Mouse (Mus musculus): ENCODE results near the gene Msantd2. TPM values are rescaled to one million over a fixed set of nuclear protein-coding genes. Genes with fewer than 3 reads are reported as not detected.
A peak's percentile ranks its signal among the peaks of the same experiment; 100 is the strongest.

Msantd2 gene
- polyA plus RNA-seq, 1 experiment from 2014 or later, result 47.3 TPM

DNA sequence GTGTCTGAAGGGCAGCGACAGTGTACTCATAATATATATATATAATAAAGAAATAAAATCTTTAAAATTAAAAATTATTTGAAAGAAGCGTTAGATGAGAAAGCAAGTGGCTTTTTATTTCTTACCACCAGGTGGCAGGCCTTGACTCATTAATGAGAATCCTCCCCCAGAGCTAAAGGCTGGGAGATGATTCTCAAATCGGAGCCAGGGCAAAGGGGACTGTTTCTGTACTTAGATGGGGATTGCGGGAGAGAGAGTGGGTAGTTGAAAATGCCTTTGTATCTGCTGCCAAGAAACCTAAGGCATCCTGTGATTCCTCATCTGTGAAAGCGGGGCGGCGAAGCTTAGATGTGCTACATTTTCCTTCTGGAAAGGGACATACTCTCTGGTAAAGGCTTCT, 26.4 kb upstream of the Msantd2 start:
- H3K9me3 ChIP-seq, result no peaks in the 10 kb centered on the region
- no peak overlapping the region for H3K4me3 ChIP-seq (replicated peaks)
- H3K36me3 ChIP-seq (replicated peaks), result no peaks in the 10 kb centered on the region
- peaks cover 62% of the 10 kb centered on the region for H3K27me3 ChIP-seq
- peaks cover 37% of the 10 kb centered on the region for H3K4me1 ChIP-seq
- H3K27ac ChIP-seq, result no peak overlapping the region
- no peak overlapping the region for H3K4me2 ChIP-seq
- no peak overlapping the region for H3K9ac ChIP-seq
- ATAC-seq (ENCODE audit: low FRiP score), result no peak
- 10% methylated on average over 7 of the region's 7 CpGs for WGBS

DNA sequence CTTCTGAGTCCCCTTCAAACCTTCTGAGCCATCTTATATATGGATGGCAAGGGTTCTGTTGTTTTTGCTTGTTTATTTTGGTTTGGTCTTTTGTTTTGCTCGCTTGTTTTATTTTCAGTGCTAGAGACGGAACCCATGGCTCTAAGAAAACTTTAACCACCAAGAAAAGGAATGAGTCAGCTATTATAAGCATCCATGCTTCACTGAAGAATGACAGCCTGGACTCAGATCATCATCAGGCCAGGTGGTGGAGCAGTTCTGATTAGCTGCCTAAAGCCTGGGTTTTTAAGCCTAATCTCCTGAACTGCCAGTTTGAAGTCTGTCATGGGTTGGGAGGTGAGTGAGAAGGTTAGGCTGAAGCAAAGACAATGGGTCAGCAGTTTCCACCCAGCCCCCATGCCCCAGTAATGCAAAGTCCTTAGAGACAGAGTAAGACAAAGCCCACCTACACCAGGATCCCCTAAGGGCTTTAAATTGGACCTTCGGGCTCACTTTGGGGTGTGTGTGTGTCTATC, 15.5 kb upstream of the Msantd2 start:
- H3K9me3 ChIP-seq, result no peaks in the 10 kb centered on the region
- ATAC-seq (ENCODE audit: low FRiP score), result no peak
- H3K36me3 ChIP-seq (replicated peaks), result no peaks in the 10 kb centered on the region
- H3K9ac ChIP-seq, result no peak overlapping the region
- H3K4me3 ChIP-seq (replicated peaks), result no peak overlapping the region
- 63% methylated on average over 3 of the region's 3 CpGs for WGBS
- no peaks in the 10 kb centered on the region for H3K4me1 ChIP-seq
- no peak overlapping the region for H3K27ac ChIP-seq
- H3K27me3 ChIP-seq, result no peaks in the 10 kb centered on the region
- H3K4me2 ChIP-seq, result no peak overlapping the region

DNA sequence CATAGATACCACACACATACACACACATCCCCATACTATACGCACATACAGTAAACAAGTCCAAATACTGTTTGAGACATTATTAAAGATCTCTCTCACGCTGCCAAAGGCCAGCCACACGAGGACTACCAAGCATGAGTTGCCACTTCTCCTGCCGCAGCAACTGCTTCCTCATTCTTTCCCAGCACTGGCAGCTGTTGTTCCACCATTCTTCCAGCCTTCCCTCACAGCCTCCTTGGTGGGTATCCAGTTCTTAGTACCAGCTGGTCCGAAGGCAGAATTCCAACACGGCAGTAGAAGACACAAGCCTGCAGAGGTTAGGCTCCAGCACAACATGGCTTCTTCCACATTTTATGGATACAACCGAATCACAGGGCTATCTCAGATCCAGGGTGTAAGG, 14.2 kb upstream of the Msantd2 start:
- no peak overlapping the region for H3K27ac ChIP-seq
- H3K27me3 ChIP-seq, result no peaks in the 10 kb centered on the region
- H3K4me3 ChIP-seq (replicated peaks), result no peak overlapping the region
- H3K9me3 ChIP-seq, result no peaks in the 10 kb centered on the region
- no peaks in the 10 kb centered on the region for H3K36me3 ChIP-seq (replicated peaks)
- no peak for ATAC-seq (ENCODE audit: low FRiP score)
- no peak overlapping the region for H3K9ac ChIP-seq
- H3K4me2 ChIP-seq, result no peak overlapping the region
- no peaks in the 10 kb centered on the region for H3K4me1 ChIP-seq
- WGBS, result 90% methylated on average over 7 of the region's 7 CpGs

DNA sequence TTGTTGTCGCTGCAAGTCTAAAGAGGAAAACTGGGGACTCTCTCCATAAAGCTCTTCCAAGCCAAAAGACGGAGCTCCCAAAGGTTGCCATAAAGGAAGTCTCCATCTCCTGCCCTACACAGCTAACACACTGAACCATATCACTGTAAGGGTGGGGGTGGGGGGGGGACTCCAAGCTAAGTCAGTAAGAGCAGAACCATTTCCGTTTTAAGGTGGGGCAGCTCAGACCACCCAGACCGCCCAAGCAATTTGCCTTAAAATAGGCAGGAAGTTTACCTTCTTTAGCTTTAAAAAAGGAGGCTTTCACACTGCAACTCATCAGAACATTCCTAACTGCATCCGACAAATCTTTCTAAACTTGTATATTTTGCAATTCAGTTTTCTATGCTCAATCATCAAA, 4.0 kb upstream of the Msantd2 start:
- H3K4me3 ChIP-seq (replicated peaks), result no peak overlapping the region
- H3K4me2 ChIP-seq, result no peak overlapping the region
- H3K4me1 ChIP-seq, result peaks cover 10% of the 10 kb centered on the region
- ATAC-seq (ENCODE audit: low FRiP score), result no peak
- H3K9ac ChIP-seq, result no peak overlapping the region
- no peaks in the 10 kb centered on the region for H3K36me3 ChIP-seq (replicated peaks)
- WGBS, result 80% methylated on average over 5 of the region's 5 CpGs
- no peaks in the 10 kb centered on the region for H3K27me3 ChIP-seq
- H3K27ac ChIP-seq, result no peak overlapping the region
- no peaks in the 10 kb centered on the region for H3K9me3 ChIP-seq

DNA sequence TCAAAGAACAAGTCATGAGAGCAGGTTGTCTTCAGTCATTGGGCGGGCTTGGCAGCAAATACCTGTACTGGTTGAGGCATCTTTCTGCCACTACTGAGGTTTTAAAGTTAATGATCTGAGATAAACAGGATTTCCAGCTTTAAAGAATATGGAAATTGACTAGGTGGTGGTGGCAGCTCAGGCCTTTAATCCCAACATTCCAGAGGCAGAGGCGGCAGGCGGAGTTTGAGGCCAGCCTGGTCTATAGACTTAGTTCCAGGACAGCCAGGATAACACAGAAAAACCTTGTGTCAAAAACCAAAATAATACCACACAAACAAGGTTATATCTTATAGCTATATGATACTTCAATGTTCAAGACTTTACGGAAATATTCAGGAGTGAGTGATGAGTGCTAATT, 1.1 kb upstream of the Msantd2 start:
- 38% methylated on average over 4 of the region's 4 CpGs for WGBS
- peak overlapping the region; percentile 98 for H3K27ac ChIP-seq

DNA sequence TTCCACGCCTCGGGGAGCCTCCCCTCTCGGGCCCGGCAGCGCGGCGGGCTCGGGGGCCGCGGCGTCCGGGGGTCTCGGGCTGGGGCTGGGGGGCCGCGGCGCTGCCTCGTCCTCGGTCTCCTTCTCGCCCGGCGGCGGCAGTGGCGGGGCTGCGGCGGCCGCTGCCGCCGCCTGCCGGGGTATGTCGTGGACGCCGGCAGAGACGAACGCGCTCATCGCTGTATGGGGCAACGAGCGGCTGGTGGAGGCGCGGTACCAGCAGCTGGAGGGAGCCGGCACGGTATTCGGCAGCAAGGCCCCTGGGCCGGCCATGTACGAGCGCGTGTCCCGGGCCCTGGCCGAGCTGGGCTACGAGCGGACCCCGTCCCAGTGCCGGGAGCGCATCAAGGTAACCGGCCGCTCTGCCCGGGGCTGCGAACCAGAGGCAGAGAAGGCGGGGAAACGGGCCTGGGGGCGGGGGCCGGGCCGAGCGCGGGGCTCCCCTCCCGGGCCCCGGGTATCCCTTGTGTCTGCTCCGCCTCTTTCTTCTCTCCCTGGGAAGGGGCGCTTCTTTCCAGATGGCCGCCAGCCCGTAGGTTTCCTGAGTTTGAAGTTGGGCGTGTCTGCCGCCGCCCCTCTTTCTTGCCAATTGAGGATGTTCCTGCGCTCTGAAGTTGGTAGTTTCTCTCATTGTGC, 464 bp downstream of the Msantd2 start:
- Histone ChIP-seq H3K9ac (peak overlapping the region; percentile 97), H3K27me3 (no peaks in the 10 kb centered on the region), H3K4me3 (replicated peaks) (peak overlapping the region; percentile 89), H3K36me3 (replicated peaks) (peaks cover 15% of the 10 kb centered on the region), H3K4me1 (peaks cover 24% of the 10 kb centered on the region), H3K27ac (peak overlapping the region; percentile 98), H3K4me2 (peak overlapping the region; percentile 69), H3K9me3 (no peaks in the 10 kb centered on the region)
- under 1% methylated on average over 56 of the region's 75 CpGs for WGBS
- peak; percentile 82 for ATAC-seq (ENCODE audit: low FRiP score)

More for the DNA sequence above, 1.1 kb upstream of the Msantd2 start:
- Histone ChIP-seq H3K27me3 (no peaks in the 10 kb centered on the region), H3K36me3 (replicated peaks) (peaks cover 5% of the 10 kb centered on the region; the same call in 1 of the 2 replicates), H3K4me2 (peak overlapping the region; percentile 69), H3K4me3 (replicated peaks) (peak overlapping the region; percentile 89), H3K9me3 (no peaks in the 10 kb centered on the region), H3K4me1 (peaks cover 24% of the 10 kb centered on the region), H3K9ac (peak overlapping the region; percentile 97; the same call in 1 of the 2 replicates)
- no peak for ATAC-seq (ENCODE audit: low FRiP score)

DNA sequence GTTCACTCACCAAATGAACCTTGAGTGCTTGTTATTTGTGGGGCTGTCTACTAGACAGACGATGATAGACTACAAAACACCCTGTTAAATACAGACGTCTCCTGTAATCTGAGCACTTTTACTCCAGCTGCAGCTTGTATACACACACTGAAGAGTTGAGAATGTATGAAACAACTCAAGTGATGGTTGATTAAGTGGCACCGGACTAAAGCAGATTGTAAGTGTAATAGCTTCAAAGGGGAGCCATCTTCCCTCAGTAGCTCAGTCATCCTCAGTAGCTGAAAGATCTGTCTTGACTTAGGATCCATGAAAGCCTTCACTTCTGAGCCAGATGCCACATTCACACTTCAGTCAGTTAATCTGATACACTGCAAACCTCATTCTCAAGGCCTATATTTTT, 6.6 kb downstream of the Msantd2 start:
- peaks cover 7% of the 10 kb centered on the region for H3K4me1 ChIP-seq
- H3K9ac ChIP-seq, result no peak overlapping the region
- H3K9me3 ChIP-seq, result no peaks in the 10 kb centered on the region
- H3K27me3 ChIP-seq, result no peaks in the 10 kb centered on the region
- no peak overlapping the region for H3K27ac ChIP-seq
- H3K4me3 ChIP-seq (replicated peaks), result no peak overlapping the region
- H3K36me3 ChIP-seq (replicated peaks), result peaks cover 22% of the 10 kb centered on the region
- no peak overlapping the region for H3K4me2 ChIP-seq
- no peak for ATAC-seq (ENCODE audit: low FRiP score)
- WGBS, result 59% methylated on average over 3 of the region's 3 CpGs

DNA sequence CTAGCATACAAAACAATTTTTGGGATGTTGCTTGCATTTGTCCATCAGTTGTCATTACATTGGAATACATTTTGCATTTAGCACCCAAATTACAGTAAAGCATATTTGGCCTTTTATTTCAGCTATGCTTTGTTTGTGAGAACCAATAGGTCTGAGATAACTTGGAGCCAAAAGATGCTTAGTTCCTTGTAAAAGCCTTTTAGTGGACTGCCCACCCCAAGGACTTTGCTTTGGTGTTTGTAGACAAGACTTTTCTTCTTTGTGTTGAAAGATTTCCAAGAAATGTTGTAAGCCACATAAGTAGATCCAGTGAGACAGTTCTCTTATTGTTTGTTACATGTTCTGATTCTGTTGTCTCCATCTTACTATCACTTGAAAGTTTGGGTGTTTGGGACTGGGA, 7.2 kb downstream of the Msantd2 start:
- H3K9me3 ChIP-seq, result no peaks in the 10 kb centered on the region
- ATAC-seq (ENCODE audit: low FRiP score), result no peak

DNA sequence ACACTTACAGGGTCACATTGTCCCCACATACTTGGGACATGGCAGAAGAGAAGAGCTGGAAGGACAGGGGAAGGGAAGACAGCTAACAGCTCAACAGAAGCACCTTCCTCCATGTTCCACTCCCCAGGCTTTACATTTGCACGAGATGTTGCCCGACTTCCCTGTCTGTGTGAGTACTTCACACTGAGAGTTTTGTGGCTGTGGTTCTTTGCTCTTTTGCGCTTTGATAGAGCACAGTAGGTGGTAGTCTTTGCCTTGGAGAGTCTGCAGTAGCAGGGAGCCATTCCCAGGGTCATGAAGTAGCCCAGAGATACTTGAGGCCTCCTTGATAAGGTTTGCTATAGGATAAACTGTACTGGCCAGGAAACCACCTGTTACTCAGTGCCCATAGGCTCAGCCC, 11.1 kb downstream of the Msantd2 start:
- Histone ChIP-seq H3K27me3 (no peaks in the 10 kb centered on the region), H3K4me1 (no peaks in the 10 kb centered on the region), H3K27ac (no peak overlapping the region), H3K36me3 (replicated peaks) (peaks cover 7% of the 10 kb centered on the region), H3K9ac (no peak overlapping the region), H3K4me3 (replicated peaks) (no peak overlapping the region), H3K9me3 (no peaks in the 10 kb centered on the region), H3K4me2 (no peak overlapping the region)
- WGBS, result 75% methylated on average over 3 of the region's 3 CpGs
- no peak for ATAC-seq (ENCODE audit: low FRiP score)

More for the DNA sequence above, 7.2 kb downstream of the Msantd2 start:
- H3K36me3 ChIP-seq (replicated peaks), result peaks cover 22% of the 10 kb centered on the region
- H3K4me2 ChIP-seq, result no peak overlapping the region
- H3K27ac ChIP-seq, result no peak overlapping the region
- H3K9ac ChIP-seq, result no peak overlapping the region
- no peak overlapping the region for H3K4me3 ChIP-seq (replicated peaks)
- H3K27me3 ChIP-seq, result no peaks in the 10 kb centered on the region
- 0 out of 2 replicates have a peak, but pooled peaks cover 3% of the 10 kb centered on the region for H3K4me1 ChIP-seq

DNA sequence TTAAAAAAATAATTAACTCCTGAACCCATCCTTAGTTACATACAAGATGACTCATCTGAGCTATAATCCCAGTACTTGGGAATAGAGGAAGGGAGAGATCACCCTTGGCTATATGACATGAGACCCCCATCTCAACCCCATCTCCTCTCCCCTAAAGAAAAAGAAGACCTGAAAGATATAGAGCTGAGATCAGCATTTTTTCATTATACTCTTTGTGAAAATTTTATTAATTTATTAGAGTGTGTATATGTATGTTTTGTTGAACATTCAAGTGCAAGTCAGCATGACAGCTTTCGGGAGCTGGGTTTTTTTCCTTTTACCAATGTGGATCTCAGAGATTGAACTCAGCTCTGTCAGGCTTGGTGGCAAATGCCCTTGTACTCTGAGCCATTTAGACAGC, 12.1 kb downstream of the Msantd2 start:
- H3K27ac ChIP-seq, result no peak overlapping the region
- no peak for ATAC-seq (ENCODE audit: low FRiP score)
- H3K4me2 ChIP-seq, result no peak overlapping the region
- no peaks in the 10 kb centered on the region for H3K27me3 ChIP-seq
- no peaks in the 10 kb centered on the region for H3K9me3 ChIP-seq
- WGBS, result 97% methylated on average over 1 of the region's 1 CpGs
- H3K4me1 ChIP-seq, result no peaks in the 10 kb centered on the region
- peaks cover 7% of the 10 kb centered on the region for H3K36me3 ChIP-seq (replicated peaks)
- H3K9ac ChIP-seq, result no peak overlapping the region
- no peak overlapping the region for H3K4me3 ChIP-seq (replicated peaks)

DNA sequence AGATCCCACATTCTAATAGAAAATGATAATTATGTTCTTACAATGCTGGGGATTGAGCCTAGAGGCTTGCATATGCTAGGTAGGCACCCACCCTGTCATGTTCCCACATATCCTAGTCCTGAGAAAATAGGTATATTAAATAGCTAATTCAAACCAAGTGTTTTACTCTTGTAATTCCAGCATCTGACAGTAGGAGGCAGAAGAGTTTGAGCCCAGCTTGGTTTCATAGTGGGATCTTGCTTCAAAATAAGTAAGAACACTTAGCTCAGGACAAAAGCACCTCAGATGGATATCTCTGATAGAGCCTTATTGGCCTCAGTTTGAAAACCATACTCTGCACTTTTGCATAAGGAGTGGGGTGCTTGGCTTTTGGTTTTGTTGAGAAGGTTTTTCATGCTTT, 15.2 kb downstream of the Msantd2 start:
- H3K27me3 ChIP-seq, result no peaks in the 10 kb centered on the region
- peaks cover 8% of the 10 kb centered on the region; the same call in 1 of the 2 replicates for H3K4me1 ChIP-seq
- ATAC-seq (ENCODE audit: low FRiP score), result no peak
- peaks cover 7% of the 10 kb centered on the region for H3K36me3 ChIP-seq (replicated peaks)
- H3K9ac ChIP-seq, result no peak overlapping the region
- H3K4me3 ChIP-seq (replicated peaks), result no peak overlapping the region
- no peak overlapping the region for H3K4me2 ChIP-seq
- H3K27ac ChIP-seq, result no peak overlapping the region
- H3K9me3 ChIP-seq, result no peaks in the 10 kb centered on the region

DNA sequence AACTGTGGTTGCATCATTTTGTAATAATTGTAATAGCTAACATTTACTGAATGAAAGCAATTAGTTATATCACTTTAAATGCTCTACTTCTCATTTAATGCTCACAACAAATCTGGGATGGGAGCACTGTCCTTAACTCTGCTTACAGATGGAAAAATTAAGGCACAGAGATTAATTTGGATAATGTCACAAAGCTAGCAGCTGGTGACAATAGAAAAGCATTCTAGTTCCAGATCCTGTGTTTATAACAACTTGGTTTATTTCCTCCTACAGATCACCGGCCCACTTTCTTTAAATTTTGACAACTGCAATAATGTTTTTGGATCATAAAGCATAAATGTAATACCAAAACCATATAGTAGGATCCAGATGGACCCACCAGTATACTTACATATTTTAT, 16.9 kb downstream of the Msantd2 start:
- WGBS, result 88% methylated on average over 1 of the region's 1 CpGs
- Histone ChIP-seq H3K4me2 (no peak overlapping the region), H3K27me3 (no peaks in the 10 kb centered on the region), H3K9ac (no peak overlapping the region), H3K36me3 (replicated peaks) (no peaks in the 10 kb centered on the region; the same call in 1 of the 2 replicates), H3K27ac (no peak overlapping the region), H3K4me1 (peaks cover 8% of the 10 kb centered on the region; the same call in 1 of the 2 replicates), H3K4me3 (replicated peaks) (no peak overlapping the region), H3K9me3 (no peaks in the 10 kb centered on the region)
- ATAC-seq (ENCODE audit: low FRiP score), result no peak

DNA sequence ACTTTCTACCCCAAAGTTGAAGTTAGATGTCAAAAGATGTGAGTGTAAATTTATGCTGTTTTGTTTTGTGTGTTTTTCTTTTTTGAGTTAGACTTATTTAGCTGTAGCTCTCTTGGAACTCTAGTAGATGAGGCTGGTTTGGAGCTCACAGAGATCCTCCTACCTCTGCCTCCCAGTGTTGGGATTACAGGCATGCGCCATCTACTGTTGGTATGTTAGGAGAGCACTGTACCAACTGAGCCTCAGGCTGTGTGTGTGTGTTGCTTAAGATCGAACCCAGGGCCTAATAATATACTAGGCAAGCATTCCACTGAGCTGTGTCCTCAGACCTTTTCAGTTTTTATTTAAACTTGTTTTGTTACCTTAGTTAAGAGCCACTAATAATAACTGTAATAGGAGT, 23.0 kb downstream of the Msantd2 start:
- Histone ChIP-seq H3K4me3 (replicated peaks) (no peak overlapping the region), H3K27me3 (no peaks in the 10 kb centered on the region), H3K9me3 (no peaks in the 10 kb centered on the region), H3K4me2 (no peak overlapping the region), H3K4me1 (peaks cover 8% of the 10 kb centered on the region; the same call in 1 of the 2 replicates), H3K27ac (no peak overlapping the region), H3K9ac (no peak overlapping the region), H3K36me3 (replicated peaks) (no peaks in the 10 kb centered on the region; the same call in 1 of the 2 replicates)
- no peak for ATAC-seq (ENCODE audit: low FRiP score)
- WGBS, result 93% methylated on average over 2 of the region's 2 CpGs

Measured in forebrain, embryonic 12.5 days (tissue).